Mouse (Mus musculus) liver, postnatal 0 days (tissue): ENCODE measurements around the gene Efcab11. TPM values are rescaled to one million over a fixed set of nuclear protein-coding genes. Genes with fewer than 3 reads are reported as not detected.

Source experiments
- ATAC-seq: fragments of 200-750 bp; cut with Nextera tagmentation; 2 replicates; pipeline ENCODE4 v1.8.0; 2017; ENCODE audit warnings: mild to moderate bottlenecking, moderate library complexity
- DNase-seq: peaks from one replicate; pipeline ENCODE4 v3.0.0-alpha.2; 2016
- H3K27ac ChIP-seq: fragments of 300-500 bp; sonication (generic); 2 replicates; pipeline ENCODE4 v1.5.1; 2014; ENCODE audit warnings: antibody characterized with exemption, moderate library complexity, mild to moderate bottlenecking, low read depth
- H3K27me3 ChIP-seq: fragments of 300-500 bp; sonication (generic); 2 replicates; pipeline ENCODE4 v1.6.1; 2014; ENCODE audit warnings: low read length, control low read depth, mixed read lengths; ENCODE audit not compliant: insufficient read depth
- H3K36me3 ChIP-seq: fragments of 300-500 bp; sonication (generic); replicated peaks from 2 replicates; pipeline ENCODE4 v1.6.1; 2014; ENCODE audit warnings: mild to moderate bottlenecking, control low read depth, low read length, moderate library complexity, mixed read lengths; ENCODE audit not compliant: insufficient read depth
- H3K4me1 ChIP-seq: fragments of 300-500 bp; sonication (generic); 2 replicates; pipeline ENCODE4 v1.6.1; 2014; ENCODE audit warnings: antibody characterized with exemption, mild to moderate bottlenecking, control low read depth; ENCODE audit not compliant: insufficient read depth
- H3K4me2 ChIP-seq: fragments of 300-500 bp; sonication (generic); 2 replicates; pipeline ENCODE4 v1.6.1; 2014; ENCODE audit warnings: low read depth, mild to moderate bottlenecking, low read length, moderate library complexity, mixed read lengths
- H3K4me3 ChIP-seq: fragments of 300-500 bp; sonication (generic); 2 replicates; pipeline ENCODE4 v1.5.1; 2014; ENCODE audit warnings: low read depth, low read length
- H3K9ac ChIP-seq: fragments of 300-500 bp; sonication (generic); replicated peaks from 2 replicates; pipeline ENCODE4 v1.6.1; 2014; ENCODE audit warnings: mild to moderate bottlenecking, moderate library complexity
- H3K9me3 ChIP-seq: fragments of 300-500 bp; sonication (generic); 2 replicates; pipeline ENCODE4 v1.6.1; 2016; ENCODE audit warnings: mild to moderate bottlenecking, control low read depth, low read length, mixed read lengths
- CTCF ChIP-seq: sonication (generic); IDR thresholded peaks from 2 replicates; pipeline ENCODE4 v1.5.1; 2016; ENCODE audit warnings: antibody characterized with exemption, low read depth
- EP300 ChIP-seq: IDR thresholded peaks from 2 replicates; pipeline ENCODE4 v1.6.1; 2016; ENCODE audit warnings: antibody characterized with exemption, low read depth, mild to moderate bottlenecking
- WGBS: fragments of 180-500 bp; shearing (Covaris S2); extraction: QIAGEN DNeasy Blood & Tissue Kit; methylation state at CpG from one replicate; pipeline ENCODE4 v1.1.7; 2014; ENCODE audit not compliant: insufficient replicate concordance; 5-methylcytosine and 5-hydroxymethylcytosine counted together
- polyA plus RNA-seq: library from polyadenylated mRNA; unstranded; fragments of >200 nt; fragmentation: Nextera tagmentation; extraction: Ambion mirVana; gene quantifications from 2 replicates; pipeline ENCODE4 v1.2.1, GENCODE M21; 2015

Efcab11 gene
- polyA plus RNA-seq, 1 experiment from 2014 or later: 3.3 TPM

- DNase-seq (no peak), ATAC-seq (no peak)
- no peak overlapping the region for H3K27ac ChIP-seq
- 84% methylated on average over 9 of the region's 9 CpGs for WGBS
- H3K27me3 ChIP-seq: no peaks in the 10 kb centered on the region
- no peaks in the 10 kb centered on the region for H3K9me3 ChIP-seq
- TF ChIP-seq CTCF (no peak), EP300 (no peak)
- H3K4me1 ChIP-seq: no peaks in the 10 kb centered on the region
- H3K4me3 ChIP-seq: no peak overlapping the region
- no peaks in the 10 kb centered on the region for H3K36me3 ChIP-seq
- no peak overlapping the region for H3K9ac ChIP-seq
- no peak overlapping the region for H3K4me2 ChIP-seq
Measured at GRCm38 (mm10) chr12:99756213-99756612, 128.0 kb downstream of the Efcab11 start.

GRCm38 (mm10) chr12:99752986-99753385 is 131.3 kb downstream of the Efcab11 start:
- TF ChIP-seq CTCF: no peak
- no peak for TF ChIP-seq EP300
- DNase-seq (no peak), ATAC-seq (no peak)

GRCm38 (mm10) chr12:99749391-99749790 is 134.8 kb downstream of the Efcab11 start:
- Histone ChIP-seq H3K4me3 (no peak overlapping the region), H3K36me3 (no peaks in the 10 kb centered on the region), H3K9ac (no peak overlapping the region), H3K4me2 (no peak overlapping the region), H3K27ac (no peak overlapping the region), H3K4me1 (no peaks in the 10 kb centered on the region), H3K27me3 (no peaks in the 10 kb centered on the region), H3K9me3 (no peaks in the 10 kb centered on the region)
- TF ChIP-seq CTCF: no peak
- no peak for TF ChIP-seq EP300
- ATAC-seq (no peak), DNase-seq (no peak)
- WGBS: 76% methylated on average over 3 of the region's 3 CpGs

More at GRCm38 (mm10) chr12:99752986-99753385, 131.3 kb downstream of the Efcab11 start:
- Histone ChIP-seq H3K4me3 (no peak overlapping the region), H3K4me1 (no peaks in the 10 kb centered on the region), H3K27ac (no peak overlapping the region), H3K4me2 (no peak overlapping the region), H3K36me3 (no peaks in the 10 kb centered on the region), H3K27me3 (no peaks in the 10 kb centered on the region), H3K9ac (no peak overlapping the region), H3K9me3 (no peaks in the 10 kb centered on the region)
- WGBS: 68% methylated on average over 11 of the region's 11 CpGs

GRCm38 (mm10) chr12:99741631-99742030 is 142.6 kb downstream of the Efcab11 start:
- no peaks in the 10 kb centered on the region for H3K27me3 ChIP-seq
- no peak overlapping the region for H3K9ac ChIP-seq
- WGBS: 37% methylated on average over 8 of the region's 8 CpGs
- H3K4me3 ChIP-seq: no peak overlapping the region
- no peak overlapping the region for H3K27ac ChIP-seq
- no peak for DNase-seq
- no peaks in the 10 kb centered on the region for H3K36me3 ChIP-seq
- no peak for ATAC-seq
- no peak overlapping the region for H3K4me2 ChIP-seq
- H3K9me3 ChIP-seq: no peaks in the 10 kb centered on the region
- H3K4me1 ChIP-seq: no peaks in the 10 kb centered on the region
- TF ChIP-seq EP300 (0 out of 2 replicates have a peak, but pooled peaks have one; percentile 8), CTCF (peak; percentile 45)

- Histone ChIP-seq H3K4me1 (no peaks in the 10 kb centered on the region), H3K36me3 (no peaks in the 10 kb centered on the region), H3K4me2 (no peak overlapping the region), H3K4me3 (no peak overlapping the region), H3K27me3 (no peaks in the 10 kb centered on the region), H3K9ac (no peak overlapping the region), H3K27ac (no peak overlapping the region), H3K9me3 (no peaks in the 10 kb centered on the region)
- no peak for DNase-seq
- TF ChIP-seq EP300 (no peak), CTCF (no peak)
- 79% methylated on average over 5 of the region's 5 CpGs for WGBS
- no peak for ATAC-seq
Measured at GRCm38 (mm10) chr12:99739211-99739610, 145.0 kb downstream of the Efcab11 start.

GRCm38 (mm10) chr12:99738256-99738655 is 146.0 kb downstream of the Efcab11 start:
- H3K27ac ChIP-seq: no peak overlapping the region
- no peak for ATAC-seq
- H3K4me3 ChIP-seq: no peak overlapping the region
- no peaks in the 10 kb centered on the region for H3K4me1 ChIP-seq
- H3K4me2 ChIP-seq: no peak overlapping the region
- TF ChIP-seq CTCF (no peak), EP300 (no peak)
- H3K27me3 ChIP-seq: no peaks in the 10 kb centered on the region
- no peaks in the 10 kb centered on the region for H3K9me3 ChIP-seq
- WGBS: 73% methylated on average over 6 of the region's 6 CpGs
- H3K9ac ChIP-seq: no peak overlapping the region
- no peaks in the 10 kb centered on the region for H3K36me3 ChIP-seq
- no peak for DNase-seq

- WGBS: 73% methylated on average over 3 of the region's 3 CpGs
- no peak for TF ChIP-seq EP300
- no peak for TF ChIP-seq CTCF
- no peaks in the 10 kb centered on the region for H3K27me3 ChIP-seq
Measured at GRCm38 (mm10) chr12:99736971-99737370, 147.3 kb downstream of the Efcab11 start.

More at GRCm38 (mm10) chr12:99736971-99737370, 147.3 kb downstream of the Efcab11 start:
- Histone ChIP-seq H3K4me1 (no peaks in the 10 kb centered on the region), H3K9ac (no peak overlapping the region), H3K27ac (no peak overlapping the region), H3K36me3 (no peaks in the 10 kb centered on the region), H3K4me3 (no peak overlapping the region), H3K4me2 (no peak overlapping the region), H3K9me3 (no peaks in the 10 kb centered on the region)
- ATAC-seq: no peak
- no peak for DNase-seq
